Mouse (Mus musculus) right cerebral cortex, postnatal 36 days (tissue): ENCODE data around the gene Mki67.

ENCODE experiments used
- DNase-seq, 2 experiments: peaks; one replicate each; pipeline ENCODE4 v3.0.0; 2022; ENCODE audit warnings: low spot score in 2 of 2, mixed read lengths in 1 of 2

Mki67 gene

GRCm38 (mm10) chr7:135715642-135716444, at the start of gene Mki67:
Gene Mki67 (minus strand): TSS chr7:135716361.
- DNase-seq = no peak

DNA sequence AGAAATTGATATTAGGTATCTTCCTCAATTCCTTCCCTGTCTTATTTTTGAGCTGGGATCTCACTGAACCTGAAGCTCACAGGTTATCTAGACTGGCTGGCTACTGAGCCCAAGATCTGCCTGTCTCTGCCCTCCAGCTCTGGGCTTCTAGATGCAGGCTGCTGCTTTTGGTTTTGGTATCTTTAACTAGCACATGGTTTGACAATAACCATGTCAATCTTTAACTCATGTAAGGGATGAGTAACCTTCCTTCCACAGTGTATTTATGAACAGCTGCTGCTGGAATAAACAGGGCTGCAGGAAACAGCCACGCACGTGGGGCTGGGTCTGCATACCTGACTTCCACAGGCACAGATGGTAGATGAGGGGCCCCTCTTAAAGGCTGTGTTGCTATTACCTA, 47.1 kb upstream of the Mki67 start:
- DNase-seq = no peak

GRCm38 (mm10) chr7:135758754-135759510, 42.8 kb upstream of the Mki67 start:
- no peak for DNase-seq

- DNase-seq = no peak
Observed at GRCm38 (mm10) chr7:135758171-135758570, 42.0 kb upstream of the Mki67 start.

DNA sequence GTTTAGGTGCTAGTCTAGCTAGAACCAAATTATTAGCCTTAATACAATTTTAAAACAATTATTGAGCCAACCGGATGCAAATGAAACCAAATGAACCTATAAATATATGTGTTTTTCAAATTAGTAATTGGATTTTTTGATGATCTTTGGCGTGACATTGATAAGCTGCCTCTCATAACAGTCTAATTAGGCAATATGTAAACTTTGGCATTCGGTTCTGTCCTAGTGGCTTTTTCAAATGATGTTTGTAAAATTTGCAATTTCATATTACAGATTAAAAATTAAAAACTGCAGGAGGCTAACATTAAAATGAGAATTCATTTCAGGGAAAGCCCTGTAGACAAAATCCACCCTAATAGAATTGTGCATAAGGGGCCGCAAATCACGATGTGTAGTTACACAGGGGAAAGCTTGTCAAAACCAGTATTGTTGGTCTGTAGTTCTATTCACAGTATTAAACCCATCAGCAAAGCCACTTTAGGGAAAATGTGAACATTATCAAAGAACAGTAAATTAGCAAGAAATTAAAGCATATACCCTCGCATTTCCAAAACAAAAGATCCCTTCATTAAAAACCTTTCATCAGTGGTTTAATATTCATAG, 40.9 kb upstream of the Mki67 start:
- DNase-seq = no peak

- DNase-seq = peak in 1 of 2 experiments; percentile 6
Observed at GRCm38 (mm10) chr7:135748986-135749385, 32.8 kb upstream of the Mki67 start.

GRCm38 (mm10) chr7:135747072-135747471, 30.9 kb upstream of the Mki67 start:
- no peak for DNase-seq

DNA sequence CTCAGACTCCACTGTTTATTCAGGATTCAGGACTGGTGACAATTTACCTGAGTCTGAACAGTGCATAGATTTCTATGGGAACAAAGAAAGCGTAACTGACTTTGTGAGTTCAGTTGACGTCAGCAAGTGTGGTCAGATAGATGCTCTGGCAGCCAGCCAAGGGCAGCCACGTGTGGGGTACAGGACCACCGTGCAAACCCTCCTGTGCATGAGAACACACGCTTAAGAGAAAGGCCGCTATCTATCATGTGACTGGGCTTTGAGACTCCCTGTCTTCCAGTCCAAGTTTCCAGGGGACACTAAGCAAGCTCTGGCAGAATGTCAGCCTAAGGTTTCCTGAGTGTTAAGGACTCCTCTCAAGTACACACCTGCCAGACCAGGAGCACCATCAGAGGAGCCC, 30.4 kb upstream of the Mki67 start:
- DNase-seq = no peak

GRCm38 (mm10) chr7:135745091-135745490, 28.9 kb upstream of the Mki67 start:
- no peak for DNase-seq

- DNase-seq = no peak
Observed at GRCm38 (mm10) chr7:135740453-135740852, 24.3 kb upstream of the Mki67 start.

DNA sequence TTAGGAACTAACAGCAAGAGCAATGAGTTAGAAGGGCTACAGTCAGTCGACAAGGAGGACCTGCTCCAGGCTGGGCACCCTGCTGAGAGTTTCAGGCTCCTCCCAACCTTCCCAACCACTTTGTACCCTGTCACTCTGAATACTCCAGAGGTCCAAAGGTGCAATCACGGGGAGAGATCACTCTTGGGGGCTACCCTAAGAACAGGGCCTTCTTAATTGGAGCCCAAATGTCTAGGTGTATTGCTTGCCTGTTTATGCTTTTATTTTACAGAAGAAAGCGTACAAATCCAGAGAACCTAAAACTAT, 20.4 kb upstream of the Mki67 start:
- DNase-seq = no peak

DNA sequence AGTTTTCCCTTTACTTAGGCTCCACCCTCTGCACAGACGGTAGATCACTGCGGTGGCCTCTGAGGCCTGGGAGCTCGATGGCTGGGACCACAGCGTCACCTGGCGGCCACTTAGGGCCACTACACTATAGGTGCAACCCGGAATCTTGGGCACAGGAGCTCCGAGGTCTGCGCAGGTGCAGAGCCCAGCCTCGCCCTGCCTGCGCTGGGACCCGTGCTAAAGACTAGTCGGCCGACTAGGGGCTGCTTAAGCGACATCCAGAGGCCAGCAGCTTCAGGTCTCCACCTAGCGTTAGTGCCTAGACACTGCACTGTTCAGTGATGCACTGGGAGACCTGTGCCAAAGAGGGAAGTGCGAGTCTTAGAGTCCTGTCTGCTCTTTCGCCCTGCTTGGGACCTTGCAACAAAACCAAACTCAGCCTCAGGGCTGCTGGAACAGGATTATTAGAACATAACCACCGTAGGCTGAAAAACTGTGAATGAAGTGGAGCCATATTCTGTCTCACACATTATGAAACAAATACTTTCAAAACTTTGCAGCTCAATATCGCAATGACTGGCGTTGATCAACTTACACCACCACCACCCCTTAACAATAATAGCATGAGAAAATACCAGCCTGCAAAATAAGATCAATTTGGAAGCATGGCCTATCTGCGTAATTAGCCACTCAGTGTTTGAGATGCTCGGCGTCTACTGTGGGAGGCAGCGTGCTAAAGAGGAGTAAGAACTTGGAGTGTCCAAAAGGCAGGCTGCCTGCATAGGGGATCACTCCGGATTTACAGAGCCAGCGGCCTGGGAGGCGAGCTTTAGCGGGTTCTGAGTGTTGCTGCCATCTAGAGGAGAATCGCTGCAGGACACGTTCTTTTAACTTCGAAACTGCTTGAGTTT, 19.8 kb upstream of the Mki67 start:
- DNase-seq = peak; percentile 64

DNA sequence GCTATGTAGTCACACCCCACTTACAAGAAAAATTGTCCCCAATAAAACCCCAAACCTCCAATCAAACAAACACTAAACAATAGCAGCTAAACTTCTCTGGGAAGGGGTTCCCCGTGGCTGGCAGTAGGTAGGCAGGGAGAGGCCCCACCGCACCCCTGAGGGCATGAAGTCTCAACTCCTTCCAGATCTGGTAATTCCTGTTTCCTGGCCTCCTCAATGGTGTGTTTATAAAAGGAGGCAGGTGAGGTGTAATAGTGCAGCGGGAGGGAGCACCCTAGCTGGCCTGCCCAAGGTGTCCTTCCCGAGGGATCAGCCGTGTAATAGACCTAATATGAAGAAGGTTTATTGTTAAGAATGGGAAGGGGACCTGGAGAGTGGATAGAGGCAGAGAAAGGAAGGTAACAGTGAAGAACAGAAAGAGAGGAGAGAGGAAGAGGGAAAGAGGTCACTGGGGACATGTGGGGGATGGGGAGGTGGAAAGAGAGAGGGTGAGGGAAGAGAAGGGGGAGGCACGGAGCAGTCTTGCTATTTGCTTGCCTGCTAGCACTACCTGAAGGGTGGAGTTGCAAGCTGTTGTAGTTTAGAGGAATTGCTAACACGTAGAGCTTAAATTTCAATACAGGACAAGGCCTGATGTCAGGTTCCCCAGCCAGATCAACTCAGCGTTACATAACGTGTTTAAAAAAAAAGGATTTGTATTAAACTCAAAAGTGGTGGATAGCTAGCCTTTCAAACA, 18.9 kb upstream of the Mki67 start:
- DNase-seq = no peak

DNA sequence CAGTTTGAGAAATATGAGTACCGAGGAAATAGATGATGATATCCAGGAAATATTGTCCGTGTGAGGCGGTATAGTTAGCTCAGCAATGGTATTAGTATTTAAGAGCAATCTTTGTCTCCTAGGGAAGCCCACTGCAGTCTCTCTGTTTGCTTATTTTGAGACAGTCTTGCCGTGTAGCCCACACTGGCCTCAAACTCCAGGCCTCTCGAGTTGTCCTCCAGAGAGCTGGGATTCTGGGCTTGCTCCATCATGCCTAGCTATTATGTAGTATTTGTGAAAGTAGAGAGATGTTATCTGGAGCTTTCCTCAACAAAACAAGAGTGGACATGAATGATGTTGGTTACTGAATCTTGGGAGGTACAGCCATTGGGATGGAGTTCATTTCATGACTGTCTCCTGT, 18.2 kb upstream of the Mki67 start:
- DNase-seq = no peak

- no peak for DNase-seq
Observed at GRCm38 (mm10) chr7:135728038-135728437, 11.9 kb upstream of the Mki67 start.

- DNase-seq = peak in 1 of 2 experiments; percentile 12
Observed at GRCm38 (mm10) chr7:135726707-135727106, 10.5 kb upstream of the Mki67 start.

GRCm38 (mm10) chr7:135723672-135724341, 7.6 kb upstream of the Mki67 start:
- no peak for DNase-seq

GRCm38 (mm10) chr7:135722011-135722838, 6.1 kb upstream of the Mki67 start:
- no peak for DNase-seq

- DNase-seq = no peak
Observed at GRCm38 (mm10) chr7:135721436-135721992, 5.4 kb upstream of the Mki67 start.
